Mouse (Mus musculus) lung, embryonic 15.5 days (tissue): ENCODE data around the gene Bmt2. TPM values are rescaled to one million over a fixed set of nuclear protein-coding genes. Genes with fewer than 3 reads are reported as not detected.

Source experiments
- ATAC-seq: fragments of 200-750 bp; cut with Nextera tagmentation; 2 replicates; pipeline ENCODE4 v1.8.0; 2017; ENCODE audit warnings: moderate number of reproducible peaks, borderline replicate concordance; ENCODE audit not compliant: low FRiP score, low TSS enrichment; ENCODE audit errors: extremely low read depth
- H3K27ac ChIP-seq: fragments of 300-500 bp; sonication (generic); 2 replicates; pipeline ENCODE4 v1.5.1; 2015; ENCODE audit warnings: moderate library complexity, mild to moderate bottlenecking, inconsistent platforms
- H3K27me3 ChIP-seq: fragments of 300-500 bp; sonication (generic); 2 replicates; pipeline ENCODE4 v1.6.1; 2015; ENCODE audit warnings: inconsistent platforms
- H3K36me3 ChIP-seq: fragments of 300-500 bp; sonication (generic); 2 replicates; pipeline ENCODE4 v1.6.1; 2015; ENCODE audit warnings: inconsistent platforms
- H3K4me1 ChIP-seq: fragments of 300-500 bp; sonication (generic); 2 replicates; pipeline ENCODE4 v1.6.1; 2015; ENCODE audit warnings: inconsistent platforms
- H3K4me2 ChIP-seq: fragments of 300-500 bp; sonication (generic); 2 replicates; pipeline ENCODE4 v1.6.1; 2015; ENCODE audit warnings: inconsistent platforms, mild to moderate bottlenecking, moderate library complexity
- H3K4me3 ChIP-seq: fragments of 300-500 bp; sonication (generic); 2 replicates; pipeline ENCODE4 v1.5.1; 2015; ENCODE audit warnings: mild to moderate bottlenecking, inconsistent platforms
- H3K9ac ChIP-seq: fragments of 300-500 bp; sonication (generic); 2 replicates; pipeline ENCODE4 v1.6.1; 2015; ENCODE audit warnings: inconsistent platforms
- H3K9me3 ChIP-seq: fragments of 300-500 bp; sonication (generic); 2 replicates; pipeline ENCODE4 v1.6.1; 2016; ENCODE audit warnings: inconsistent platforms
- WGBS: fragments of 180-500 bp; shearing (Covaris S2); methylation state at CpG from one replicate; pipeline ENCODE4 v1.1.7; 2015; 5-methylcytosine and 5-hydroxymethylcytosine counted together
- polyA plus RNA-seq: library from polyadenylated mRNA; unstranded; fragments of >200 nt; fragmentation: Nextera tagmentation; extraction: Ambion mirVana; gene quantifications from 2 replicates; pipeline ENCODE4 v1.2.1, GENCODE M21; 2015

Gene Bmt2
- polyA plus RNA-seq, 1 experiment from 2014 or later: 19.0 TPM

DNA sequence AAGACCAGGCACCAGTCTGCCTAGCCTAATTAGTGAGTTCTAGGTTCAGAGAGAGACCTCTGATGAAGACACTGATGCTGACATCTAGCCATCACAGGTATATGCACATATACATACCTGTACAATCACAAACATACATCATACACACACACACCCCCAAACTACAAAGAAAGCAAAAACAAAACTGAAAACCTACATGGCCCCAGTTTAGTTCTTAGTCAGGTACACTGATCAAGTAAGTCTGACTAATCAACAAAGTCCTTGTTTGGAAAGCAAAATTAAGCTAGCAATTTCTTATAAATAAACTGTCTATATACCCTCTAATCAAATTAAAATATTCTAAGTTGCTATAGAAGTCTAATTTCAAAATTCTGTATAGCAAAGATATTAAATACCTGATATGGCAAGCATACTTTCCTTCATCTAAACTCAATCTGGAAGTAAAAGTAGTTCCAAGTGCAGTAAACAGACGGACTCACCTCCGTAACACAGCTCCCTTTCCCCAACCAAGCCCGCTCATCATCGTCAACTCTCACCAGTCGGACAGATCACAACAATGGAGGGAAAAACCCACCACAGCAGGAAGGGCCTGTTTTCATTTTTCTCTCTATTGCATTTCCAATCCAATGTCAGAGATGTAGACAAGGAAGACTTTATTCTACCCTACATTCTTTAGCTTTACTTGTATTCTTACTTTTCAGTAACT, 3.0 kb downstream of the Bmt2 start:
- Histone ChIP-seq H3K9ac (no peak overlapping the region), H3K27ac (no peak overlapping the region), H3K4me2 (no peak overlapping the region), H3K4me3 (no peak overlapping the region), H3K9me3 (no peaks in the 10 kb centered on the region), H3K27me3 (no peaks in the 10 kb centered on the region), H3K36me3 (no peaks in the 10 kb centered on the region), H3K4me1 (peaks cover 5% of the 10 kb centered on the region; the same call in 1 of the 2 replicates)
- 86% methylated on average over 5 of the region's 5 CpGs for WGBS
- ATAC-seq: no peak

DNA sequence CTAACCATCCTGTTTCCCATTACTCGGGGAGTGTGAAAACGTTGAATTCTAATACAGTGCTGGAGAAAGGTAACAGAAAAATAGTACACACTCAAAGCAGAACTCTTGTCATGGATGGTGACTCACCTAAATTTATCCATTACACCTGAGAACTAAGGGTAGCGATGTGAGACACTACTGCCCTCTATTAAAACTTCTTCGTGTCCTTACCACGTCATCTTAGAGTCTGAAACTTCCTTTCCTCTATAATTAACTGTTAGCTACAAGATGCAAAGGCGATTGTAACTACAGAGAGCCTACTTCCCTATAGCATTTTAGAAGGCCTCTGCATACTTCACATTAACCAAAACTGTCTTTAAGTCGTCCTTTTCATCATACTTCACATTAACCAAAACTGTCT, 12.1 kb downstream of the Bmt2 start:
- Histone ChIP-seq H3K4me3 (no peak overlapping the region), H3K9me3 (no peaks in the 10 kb centered on the region), H3K27ac (no peak overlapping the region), H3K36me3 (peaks cover 12% of the 10 kb centered on the region), H3K4me2 (no peak overlapping the region), H3K4me1 (no peaks in the 10 kb centered on the region), H3K9ac (no peak overlapping the region), H3K27me3 (no peaks in the 10 kb centered on the region)
- no peak for ATAC-seq
- 81% methylated on average over 7 of the region's 7 CpGs for WGBS

DNA sequence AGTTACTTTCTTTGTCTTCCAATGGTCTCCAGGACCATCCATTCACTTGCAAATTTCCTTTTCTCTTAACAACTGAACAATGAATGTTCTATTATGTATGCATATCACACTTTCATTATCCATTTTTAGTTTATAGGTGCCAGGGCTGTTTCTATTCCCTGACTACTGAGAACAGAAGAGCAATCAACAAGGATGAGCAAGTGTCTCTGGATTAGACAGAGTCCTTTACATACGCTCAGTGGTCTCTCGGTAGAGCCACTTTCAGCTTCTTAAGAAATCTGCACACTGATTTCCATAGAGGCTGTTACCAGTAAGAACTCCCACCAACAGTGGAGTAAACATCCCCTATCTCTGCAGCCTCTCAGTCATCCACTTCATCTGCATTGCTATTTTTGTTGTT, 19.8 kb downstream of the Bmt2 start:
- Histone ChIP-seq H3K9me3 (no peaks in the 10 kb centered on the region), H3K4me2 (no peak overlapping the region), H3K27me3 (no peaks in the 10 kb centered on the region), H3K27ac (no peak overlapping the region), H3K4me3 (no peak overlapping the region), H3K36me3 (peaks cover 13% of the 10 kb centered on the region), H3K9ac (no peak overlapping the region), H3K4me1 (no peaks in the 10 kb centered on the region)
- no peak for ATAC-seq
- WGBS: 93% methylated on average over 2 of the region's 2 CpGs

DNA sequence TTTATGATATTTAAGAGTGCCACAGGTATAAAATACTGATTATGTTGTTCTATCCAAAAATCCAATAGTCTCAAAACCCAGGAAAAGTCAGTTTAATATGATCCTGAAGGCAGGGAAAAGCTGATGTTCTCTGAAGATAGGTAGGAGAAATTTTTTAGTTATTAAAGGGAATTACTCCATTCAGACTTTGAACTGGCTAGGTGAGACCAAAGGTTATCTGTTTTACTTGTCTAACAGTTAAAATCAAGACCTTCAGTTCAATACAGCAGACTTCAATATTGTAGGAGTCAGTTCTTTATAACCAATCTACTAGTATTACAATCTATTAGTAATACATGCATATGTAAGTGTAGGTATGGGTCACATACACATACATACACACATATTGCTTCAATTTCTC, 23.7 kb downstream of the Bmt2 start:
- peaks cover 7% of the 10 kb centered on the region; the same call in 1 of the 2 replicates for H3K36me3 ChIP-seq
- no peak overlapping the region for H3K4me2 ChIP-seq
- H3K27ac ChIP-seq: no peak overlapping the region
- no peak overlapping the region for H3K4me3 ChIP-seq
- no peaks in the 10 kb centered on the region for H3K27me3 ChIP-seq
- ATAC-seq: no peak
- no peak overlapping the region for H3K9ac ChIP-seq
- no peaks in the 10 kb centered on the region for H3K9me3 ChIP-seq
- no peaks in the 10 kb centered on the region for H3K4me1 ChIP-seq

DNA sequence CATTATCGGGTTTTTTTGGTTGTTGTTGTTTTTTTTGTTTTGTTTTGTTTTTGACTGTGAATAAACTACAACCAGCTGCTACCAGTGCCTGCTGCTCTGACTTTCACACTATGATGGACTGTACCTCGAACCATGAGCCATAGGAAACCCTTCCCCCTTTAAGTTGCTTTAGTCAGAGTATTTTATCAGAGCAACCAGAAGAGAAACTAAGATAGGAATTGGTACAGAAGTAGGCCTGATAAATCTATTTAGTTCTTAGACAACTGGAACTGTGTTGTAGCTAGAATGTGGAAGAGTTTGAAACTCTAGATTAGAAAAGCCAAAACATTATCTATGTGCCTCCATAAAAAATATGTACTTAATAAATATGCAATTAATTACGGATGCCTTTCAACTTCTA, 25.5 kb downstream of the Bmt2 start:
- no peak for ATAC-seq
- Histone ChIP-seq H3K27me3 (no peaks in the 10 kb centered on the region), H3K27ac (no peak overlapping the region), H3K9ac (no peak overlapping the region), H3K36me3 (peaks cover 18% of the 10 kb centered on the region; the same call in 1 of the 2 replicates), H3K9me3 (no peaks in the 10 kb centered on the region), H3K4me1 (no peaks in the 10 kb centered on the region), H3K4me3 (no peak overlapping the region), H3K4me2 (no peak overlapping the region)
- 91% methylated on average over 3 of the region's 3 CpGs for WGBS

DNA sequence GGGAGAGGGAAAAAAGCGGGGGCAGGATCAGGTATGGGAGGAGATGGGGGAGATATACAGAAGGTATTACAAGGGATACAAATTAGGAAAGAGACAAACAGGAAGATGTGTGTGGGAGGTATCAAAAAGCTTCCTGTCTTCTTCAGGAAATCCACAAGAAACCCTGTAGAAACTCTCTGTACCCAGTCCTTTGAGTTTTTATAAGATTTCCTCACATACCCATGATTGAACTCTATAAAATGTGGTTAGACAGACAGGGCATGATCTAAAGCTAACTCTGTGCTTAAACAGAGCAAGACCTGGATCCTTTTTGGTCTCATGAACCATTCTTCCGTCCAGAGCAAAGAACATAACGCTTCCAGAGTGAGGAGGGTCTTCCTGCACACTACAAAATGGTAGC, 26.9 kb downstream of the Bmt2 start:
- Histone ChIP-seq H3K9me3 (no peaks in the 10 kb centered on the region), H3K36me3 (peaks cover 18% of the 10 kb centered on the region; the same call in 1 of the 2 replicates), H3K27ac (no peak overlapping the region), H3K27me3 (no peaks in the 10 kb centered on the region), H3K4me2 (no peak overlapping the region), H3K4me1 (no peaks in the 10 kb centered on the region), H3K4me3 (no peak overlapping the region), H3K9ac (no peak overlapping the region)
- no peak for ATAC-seq
- WGBS: 92% methylated on average over 3 of the region's 3 CpGs

DNA sequence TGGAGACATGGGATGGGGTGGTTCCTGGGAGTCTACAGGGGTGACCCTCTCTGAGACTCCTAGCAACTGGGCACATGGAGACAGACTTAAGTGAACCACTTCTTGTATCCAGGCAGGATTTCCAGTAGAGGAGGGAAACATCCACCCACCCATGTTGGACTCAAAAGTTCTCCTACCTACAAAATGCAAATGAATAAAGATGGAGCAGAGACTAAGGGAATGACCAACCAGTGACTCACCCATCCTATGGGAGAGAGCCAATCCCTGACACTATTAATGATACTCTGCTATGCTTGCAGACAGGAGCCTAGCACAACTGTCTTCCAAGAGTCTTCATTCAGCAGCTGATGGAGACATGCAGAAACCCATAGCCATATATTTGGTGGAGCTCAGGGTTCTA, 29.5 kb downstream of the Bmt2 start:
- no peak overlapping the region for H3K27ac ChIP-seq
- H3K4me3 ChIP-seq: no peak overlapping the region
- H3K4me1 ChIP-seq: no peaks in the 10 kb centered on the region
- ATAC-seq: no peak
- H3K9me3 ChIP-seq: no peaks in the 10 kb centered on the region
- H3K4me2 ChIP-seq: no peak overlapping the region
- no peak overlapping the region for H3K9ac ChIP-seq
- no peaks in the 10 kb centered on the region for H3K27me3 ChIP-seq
- H3K36me3 ChIP-seq: peaks cover 18% of the 10 kb centered on the region; the same call in 1 of the 2 replicates

DNA sequence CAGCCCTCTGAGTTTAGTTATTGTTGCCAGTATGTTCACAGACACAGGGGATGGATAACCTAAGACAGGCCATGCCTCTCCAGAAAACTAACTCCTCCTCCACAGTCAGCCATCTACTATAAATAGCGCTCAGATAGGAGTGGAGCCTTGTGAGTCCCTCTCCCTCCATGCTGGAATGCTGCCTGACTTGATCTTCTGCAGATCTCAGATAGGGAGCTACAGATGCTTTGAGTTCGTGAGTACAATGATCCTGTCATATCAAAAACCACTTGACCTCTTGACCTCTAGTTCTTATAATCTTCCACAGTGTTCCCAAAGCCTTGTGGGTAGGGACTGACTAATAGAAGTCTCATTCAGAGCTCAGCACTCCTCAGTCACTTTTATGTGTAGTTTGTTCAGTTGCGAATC, 41.2 kb downstream of the Bmt2 start:
- Histone ChIP-seq H3K9ac (no peak overlapping the region), H3K4me1 (no peaks in the 10 kb centered on the region), H3K36me3 (peaks cover 11% of the 10 kb centered on the region), H3K4me3 (no peak overlapping the region), H3K9me3 (no peaks in the 10 kb centered on the region), H3K27ac (no peak overlapping the region), H3K27me3 (no peaks in the 10 kb centered on the region), H3K4me2 (no peak overlapping the region)
- peak; percentile 57; the same call in 1 of the 2 replicates for ATAC-seq
- 52% methylated on average over 3 of the region's 3 CpGs for WGBS

DNA sequence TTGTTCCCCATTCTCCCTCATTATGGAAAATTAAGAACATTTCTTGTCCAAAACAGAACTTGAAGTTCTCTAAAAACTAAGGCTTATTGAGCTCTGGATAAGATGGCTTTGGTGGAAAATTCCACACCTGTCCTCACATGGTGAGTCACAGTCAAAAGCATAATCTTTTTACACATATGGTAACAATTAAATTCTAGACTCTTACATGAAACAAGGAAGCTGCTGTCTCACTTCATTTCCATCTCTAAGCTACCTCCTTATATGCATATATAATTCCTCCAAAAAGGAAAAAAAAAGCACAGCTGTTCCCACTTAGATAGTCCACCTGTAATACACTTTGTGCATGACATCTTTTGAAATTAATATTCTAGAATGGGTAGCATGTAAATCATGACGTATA, 45.2 kb downstream of the Bmt2 start:
- WGBS: 88% methylated on average over 1 of the region's 1 CpGs
- no peak overlapping the region for H3K4me2 ChIP-seq
- no peaks in the 10 kb centered on the region for H3K9me3 ChIP-seq
- H3K4me3 ChIP-seq: no peak overlapping the region
- 0 out of 2 replicates have a peak, but pooled peaks cover 8% of the 10 kb centered on the region for H3K36me3 ChIP-seq
- no peak overlapping the region for H3K9ac ChIP-seq
- no peaks in the 10 kb centered on the region for H3K4me1 ChIP-seq
- H3K27me3 ChIP-seq: no peaks in the 10 kb centered on the region
- H3K27ac ChIP-seq: no peak overlapping the region
- no peak for ATAC-seq

DNA sequence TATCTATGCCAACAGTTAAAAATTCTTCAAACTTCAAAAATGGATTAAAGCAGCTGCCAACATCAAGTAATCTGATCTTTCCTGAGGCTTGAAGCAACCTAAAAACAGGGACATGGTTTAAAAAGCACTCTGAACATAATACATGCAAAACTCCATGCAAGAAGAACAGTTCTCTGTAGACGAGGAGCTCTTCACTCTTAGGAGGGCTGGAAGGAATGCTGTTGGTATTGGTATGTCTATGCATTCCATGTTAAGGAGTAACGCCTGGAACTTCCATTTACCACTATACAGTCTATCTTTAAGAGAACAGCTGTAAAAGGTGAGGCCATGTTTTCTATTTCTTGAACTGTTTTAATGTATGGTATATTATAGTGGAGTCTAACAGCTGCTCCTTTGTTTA, 47.2 kb downstream of the Bmt2 start:
- Histone ChIP-seq H3K27me3 (no peaks in the 10 kb centered on the region), H3K9me3 (no peaks in the 10 kb centered on the region), H3K4me2 (no peak overlapping the region), H3K27ac (no peak overlapping the region), H3K4me3 (no peak overlapping the region), H3K36me3 (0 out of 2 replicates have a peak, but pooled peaks cover 8% of the 10 kb centered on the region), H3K4me1 (no peaks in the 10 kb centered on the region), H3K9ac (no peak overlapping the region)
- no peak for ATAC-seq
- 43% methylated on average over 2 of the region's 2 CpGs for WGBS

DNA sequence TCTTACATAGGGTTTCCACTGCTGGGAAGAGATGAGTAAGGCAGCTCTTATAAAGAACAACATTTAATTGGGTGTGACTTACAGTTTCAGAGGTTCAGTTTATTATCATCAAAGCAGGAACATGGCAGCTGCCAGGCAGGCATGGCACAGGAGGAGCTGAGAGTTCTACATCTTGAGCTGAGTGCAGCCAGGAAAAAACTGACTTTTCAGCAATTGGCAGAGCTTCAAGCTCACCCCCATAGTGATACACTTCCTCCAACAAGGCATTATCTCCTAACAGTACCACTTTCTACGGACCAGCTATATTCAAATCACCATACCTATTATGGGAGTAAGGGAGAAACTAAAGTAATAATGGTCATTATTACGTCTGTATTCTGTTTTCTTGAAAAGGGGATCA, 58.1 kb downstream of the Bmt2 start:
- Histone ChIP-seq H3K4me1 (no peaks in the 10 kb centered on the region), H3K36me3 (no peaks in the 10 kb centered on the region), H3K4me2 (no peak overlapping the region), H3K4me3 (no peak overlapping the region), H3K27me3 (no peaks in the 10 kb centered on the region), H3K27ac (no peak overlapping the region), H3K9me3 (no peaks in the 10 kb centered on the region), H3K9ac (no peak overlapping the region)
- no peak for ATAC-seq
- WGBS: 77% methylated on average over 2 of the region's 2 CpGs

DNA sequence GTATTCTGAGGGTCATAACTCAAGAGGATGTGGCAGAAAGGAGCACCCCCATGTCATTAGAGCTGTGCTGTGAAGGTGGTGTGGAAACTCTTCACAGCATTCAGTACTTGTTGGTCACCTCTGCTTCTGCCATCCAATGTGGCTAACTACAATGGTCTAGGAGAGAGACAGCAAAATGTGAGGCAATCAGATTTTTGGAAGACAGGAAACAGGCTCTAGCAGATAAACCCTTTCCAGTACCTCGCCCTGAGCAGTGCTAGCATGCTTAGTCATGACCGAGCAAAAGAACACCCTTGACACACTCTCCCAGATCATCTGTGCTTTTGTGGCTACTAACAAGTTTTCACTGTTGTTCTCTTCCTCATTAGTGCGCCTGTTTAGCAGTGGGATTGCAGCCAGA, 60.7 kb downstream of the Bmt2 start:
- Histone ChIP-seq H3K4me3 (no peak overlapping the region), H3K36me3 (no peaks in the 10 kb centered on the region), H3K27ac (no peak overlapping the region), H3K9ac (no peak overlapping the region), H3K9me3 (no peaks in the 10 kb centered on the region), H3K27me3 (no peaks in the 10 kb centered on the region), H3K4me1 (no peaks in the 10 kb centered on the region), H3K4me2 (no peak overlapping the region)
- ATAC-seq: no peak
- WGBS: 89% methylated on average over 3 of the region's 3 CpGs

DNA sequence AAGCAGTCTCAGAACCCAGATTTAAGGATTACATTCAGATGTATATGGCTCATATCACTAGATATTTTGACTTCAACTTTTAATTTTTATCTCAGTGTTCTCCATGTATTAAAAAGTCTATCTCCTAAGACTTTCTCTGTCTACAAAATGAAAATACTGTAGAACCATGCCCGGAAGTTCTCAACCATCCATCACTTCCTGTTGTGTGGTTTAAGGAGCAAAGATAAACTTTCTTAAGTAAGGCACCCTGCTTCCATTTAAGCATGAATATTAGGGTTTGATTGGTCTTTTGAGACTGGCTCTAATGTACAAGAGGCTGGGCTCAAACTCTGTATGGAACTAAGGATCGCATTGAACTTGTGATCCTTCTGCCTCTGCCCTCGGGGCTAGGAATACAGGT, 63.2 kb downstream of the Bmt2 start:
- H3K4me3 ChIP-seq: no peak overlapping the region
- H3K4me2 ChIP-seq: no peak overlapping the region
- H3K9me3 ChIP-seq: no peaks in the 10 kb centered on the region
- 83% methylated on average over 3 of the region's 3 CpGs for WGBS
- H3K9ac ChIP-seq: no peak overlapping the region
- ATAC-seq: no peak
- H3K27me3 ChIP-seq: no peaks in the 10 kb centered on the region
- no peaks in the 10 kb centered on the region for H3K4me1 ChIP-seq
- H3K36me3 ChIP-seq: no peaks in the 10 kb centered on the region
- H3K27ac ChIP-seq: no peak overlapping the region
